Mouse (Mus musculus) adrenal gland, adult 2 months (tissue): ENCODE data around the gene Serpina3b. TPM values are rescaled to one million over a fixed set of nuclear protein-coding genes. Genes with fewer than 3 reads are reported as not detected.

Experiments used
- DNase-seq: peaks from one replicate; pipeline ENCODE4 v3.0.0; 2021
- polyA plus RNA-seq: library from polyadenylated mRNA; depleted of rRNA; stranded (reverse); fragments of >200 nt; gene quantifications from 2 replicates; pipeline ENCODE4 v1.2.3, GENCODE M21; 2012; rRNA removed
- total RNA-seq, 2 experiments: library from RNA; stranded (reverse); gene quantifications; 2 replicates each; pipeline ENCODE4 v1.2.3; 2021

Gene Serpina3b
- total and polyA plus RNA-seq, 3 experiments = 1.7 TPM; not detected in 2

- peak; percentile 54 for DNase-seq
Measured at GRCm38 (mm10) chr12:104175636-104176035, 47.8 kb downstream of the Serpina3b start.

- DNase-seq = no peak
Measured at GRCm38 (mm10) chr12:104178577-104178976, 50.8 kb downstream of the Serpina3b start.

- no peak for DNase-seq
Measured at GRCm38 (mm10) chr12:104178987-104179386, 51.2 kb downstream of the Serpina3b start.

- no peak for DNase-seq
Measured at GRCm38 (mm10) chr12:104185046-104185445, 57.2 kb downstream of the Serpina3b start.

- DNase-seq = peak; percentile 19
Measured at GRCm38 (mm10) chr12:104186041-104186581, 58.3 kb downstream of the Serpina3b start.

Other genes starting within 250 kb of the Serpina3b start
- 10 to 100 TPM in 1 of 2 experiments, under 1 TPM in 1; 0.38 to 20.9 TPM for gene Serpina1c, start 223.1 kb upstream of the Serpina3b start, total RNA-seq
- 0.93 and 3.8 TPM in 2 replicates for gene Serpina1c, start 223.1 kb upstream of the Serpina3b start, polyA plus RNA-seq
- 10 to 100 TPM in 1 of 2 experiments, 1 to 10 TPM in 1; 1.9 to 15.5 TPM for gene Serpina1e, start 169.0 kb upstream of the Serpina3b start, total RNA-seq
- gene Serpina1e, start 169.0 kb upstream of the Serpina3b start, polyA plus RNA-seq = 0.15 and 1.0 TPM in 2 replicates
- gene Serpina11, start 138.0 kb upstream of the Serpina3b start, total RNA-seq = under 1 TPM in 1 of 2 experiments, not detected in 1; 0.63 TPM
- 0.07 TPM in 1 of 2 replicates, not detected in the other for gene Serpina11, start 138.0 kb upstream of the Serpina3b start, polyA plus RNA-seq
- gene Serpina9, start 114.2 kb upstream of the Serpina3b start, total RNA-seq = not detected
- gene Serpina9, start 114.2 kb upstream of the Serpina3b start, polyA plus RNA-seq = not detected in 2 replicates
- gene Serpina12, start 83.6 kb upstream of the Serpina3b start, total RNA-seq = under 1 TPM; 0.21 to 0.66 TPM
- gene Serpina12, start 83.6 kb upstream of the Serpina3b start, polyA plus RNA-seq = 0.03 TPM in 1 of 2 replicates, not detected in the other
- under 1 TPM in 1 of 2 experiments, not detected in 1; 0.75 TPM for gene Serpina5, start 26.9 kb upstream of the Serpina3b start, total RNA-seq
- gene Serpina5, start 26.9 kb upstream of the Serpina3b start, polyA plus RNA-seq = not detected in 2 replicates
- not detected for gene Serpina3a, start 15.3 kb upstream of the Serpina3b start, total RNA-seq
- not detected in 2 replicates for gene Serpina3a, start 15.3 kb upstream of the Serpina3b start, polyA plus RNA-seq
- gene Serpina3c, start 25.9 kb downstream of the Serpina3b start, total RNA-seq = 10 to 100 TPM; 20.6 to 23.9 TPM
- 8.6 and 9.8 TPM in 2 replicates for gene Serpina3c, start 25.9 kb downstream of the Serpina3b start, polyA plus RNA-seq
- under 1 TPM; 0.24 to 0.29 TPM for gene Serpina3f, start 86.5 kb downstream of the Serpina3b start, total RNA-seq
- 0.04 and 0.10 TPM in 2 replicates for gene Serpina3f, start 86.5 kb downstream of the Serpina3b start, polyA plus RNA-seq
- gene Serpina3g, start 108.2 kb downstream of the Serpina3b start, total RNA-seq = 1 to 10 TPM; 3.4 to 4.1 TPM
- gene Serpina3g, start 108.2 kb downstream of the Serpina3b start, polyA plus RNA-seq = 5.4 and 11.3 TPM in 2 replicates
- under 1 TPM; 0.45 to 0.52 TPM for gene Serpina3i, start 135.1 kb downstream of the Serpina3b start, total RNA-seq
- 0.26 and 0.29 TPM in 2 replicates for gene Serpina3i, start 135.1 kb downstream of the Serpina3b start, polyA plus RNA-seq
- under 1 TPM; 0.20 to 0.83 TPM for gene Serpina3j, start 186.6 kb downstream of the Serpina3b start, total RNA-seq
- gene Serpina3j, start 186.6 kb downstream of the Serpina3b start, polyA plus RNA-seq = not detected in 2 replicates
- gene Serpina3k, start 210.5 kb downstream of the Serpina3b start, total RNA-seq = 10 to 100 TPM; 23.4 to 37.3 TPM
- gene Serpina3k, start 210.5 kb downstream of the Serpina3b start, polyA plus RNA-seq = 0.40 and 0.94 TPM in 2 replicates
- 1 to 10 TPM; 2.5 to 3.8 TPM for gene Serpina3m, start 210.5 kb downstream of the Serpina3b start, total RNA-seq
- gene Serpina3m, start 210.5 kb downstream of the Serpina3b start, polyA plus RNA-seq = 0.12 and 0.17 TPM in 2 replicates